Mouse (Mus musculus) limb, embryonic 15.5 days (tissue): ENCODE measurements around the gene Drc7. TPM values are rescaled to one million over a fixed set of nuclear protein-coding genes. Genes with fewer than 3 reads are reported as not detected.

Experiments used
- ATAC-seq: fragments of 200-750 bp; cut with Nextera tagmentation; 2 replicates; pipeline ENCODE4 v1.8.0; 2017; ENCODE audit warnings: low read depth, moderate TSS enrichment; ENCODE audit not compliant: insufficient number of reproducible peaks, low FRiP score, low TSS enrichment
- H3K27ac ChIP-seq: fragments of 300-500 bp; sonication (generic); 2 replicates; pipeline ENCODE4 v1.5.1; 2015; ENCODE audit warnings: moderate library complexity, mild to moderate bottlenecking, inconsistent platforms
- H3K27me3 ChIP-seq: fragments of 300-500 bp; sonication (generic); 2 replicates; pipeline ENCODE4 v1.6.1; 2015; ENCODE audit warnings: inconsistent platforms
- H3K36me3 ChIP-seq: fragments of 300-500 bp; sonication (generic); 2 replicates; pipeline ENCODE4 v1.6.1; 2015; ENCODE audit warnings: inconsistent platforms
- H3K4me1 ChIP-seq: fragments of 300-500 bp; sonication (generic); 2 replicates; pipeline ENCODE4 v1.6.1; 2015; ENCODE audit warnings: inconsistent platforms
- H3K4me2 ChIP-seq: fragments of 300-500 bp; sonication (generic); 2 replicates; pipeline ENCODE4 v1.6.1; 2015; ENCODE audit warnings: mild to moderate bottlenecking, inconsistent platforms
- H3K4me3 ChIP-seq: fragments of 300-500 bp; sonication (generic); 2 replicates; pipeline ENCODE4 v1.5.1; 2015; ENCODE audit warnings: mild to moderate bottlenecking, inconsistent platforms
- H3K9ac ChIP-seq: fragments of 300-500 bp; sonication (generic); 2 replicates; pipeline ENCODE4 v1.6.1; 2015; ENCODE audit warnings: inconsistent platforms
- H3K9me3 ChIP-seq: fragments of 300-500 bp; sonication (generic); 2 replicates; pipeline ENCODE4 v1.6.1; 2016; ENCODE audit warnings: inconsistent platforms
- WGBS: fragments of 180-500 bp; shearing (Covaris S2); methylation state at CpG from one replicate; pipeline ENCODE4 v1.1.7; 2015; 5-methylcytosine and 5-hydroxymethylcytosine counted together
- polyA plus RNA-seq: library from polyadenylated mRNA; unstranded; fragments of >200 nt; fragmentation: Nextera tagmentation; extraction: Ambion mirVana; gene quantifications from 2 replicates; pipeline ENCODE4 v1.2.1, GENCODE M21; 2015

The Drc7 gene
- polyA plus RNA-seq, 1 experiment from 2014 or later = 0.09 TPM

DNA sequence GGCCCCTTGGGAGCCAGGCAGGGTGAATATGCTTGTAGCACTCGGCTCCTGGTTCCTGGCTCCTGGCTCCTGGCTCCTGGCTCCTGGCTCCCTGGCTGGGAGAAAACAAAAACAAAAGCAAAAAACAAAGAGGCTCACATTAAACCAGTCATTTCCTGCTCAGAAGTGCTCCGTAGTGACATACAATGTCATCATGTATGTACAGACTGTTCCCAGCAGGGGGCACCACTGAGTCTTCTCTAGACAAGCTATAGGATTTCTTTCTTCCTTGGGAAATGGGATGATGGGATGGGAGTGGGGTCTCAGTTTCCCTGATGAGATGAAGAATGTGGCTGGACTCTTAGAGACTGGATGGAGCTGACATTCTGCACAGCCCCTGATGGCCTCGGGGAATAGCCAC, 12.7 kb downstream of the Drc7 start:
- WGBS = 49% methylated on average over 3 of the region's 3 CpGs
- no peaks in the 10 kb centered on the region for H3K9me3 ChIP-seq
- no peak overlapping the region for H3K27ac ChIP-seq
- no peak overlapping the region for H3K4me2 ChIP-seq
- no peak overlapping the region for H3K4me3 ChIP-seq
- no peaks in the 10 kb centered on the region for H3K36me3 ChIP-seq
- H3K27me3 ChIP-seq = no peaks in the 10 kb centered on the region
- no peak overlapping the region for H3K9ac ChIP-seq
- H3K4me1 ChIP-seq = no peaks in the 10 kb centered on the region
- ATAC-seq = no peak

- Histone ChIP-seq H3K36me3 (no peaks in the 10 kb centered on the region), H3K9me3 (no peaks in the 10 kb centered on the region), H3K4me2 (no peak overlapping the region), H3K27ac (no peak overlapping the region), H3K4me3 (no peak overlapping the region), H3K9ac (no peak overlapping the region), H3K27me3 (no peaks in the 10 kb centered on the region; the same call in 1 of the 2 replicates), H3K4me1 (peaks cover 3% of the 10 kb centered on the region; the same call in 1 of the 2 replicates)
- 74% methylated on average over 3 of the region's 3 CpGs for WGBS
- no peak for ATAC-seq
These were observed 20.6 kb downstream of the Drc7 start for GRCm38 (mm10) chr8:95075504-95075903.

DNA sequence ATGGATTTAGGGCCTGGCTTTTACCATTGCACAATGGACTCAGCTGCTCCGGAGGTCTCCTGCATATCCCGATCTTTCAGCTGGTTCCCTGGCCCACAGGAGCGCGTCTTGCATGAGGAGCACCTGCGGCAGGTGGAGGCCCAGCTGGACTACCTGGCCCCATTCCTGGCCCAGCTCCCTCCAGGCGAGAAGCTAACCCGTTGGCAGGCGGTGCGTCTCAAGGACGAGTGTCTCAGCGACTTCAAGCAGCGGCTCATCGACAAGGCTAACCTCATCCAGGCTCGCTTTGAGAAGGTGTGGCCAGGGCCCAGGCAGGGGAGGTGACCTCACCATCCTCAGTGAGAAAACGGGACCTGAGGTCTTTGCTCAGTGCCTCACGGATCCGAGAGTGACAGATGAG, 21.2 kb downstream of the Drc7 start:
- H3K9ac ChIP-seq = no peak overlapping the region
- H3K27me3 ChIP-seq = no peaks in the 10 kb centered on the region; the same call in 1 of the 2 replicates
- no peaks in the 10 kb centered on the region for H3K9me3 ChIP-seq
- ATAC-seq = no peak
- no peak overlapping the region for H3K27ac ChIP-seq
- H3K4me3 ChIP-seq = no peak overlapping the region
- H3K36me3 ChIP-seq = no peaks in the 10 kb centered on the region
- no peak overlapping the region for H3K4me2 ChIP-seq
- peaks cover 3% of the 10 kb centered on the region; the same call in 1 of the 2 replicates for H3K4me1 ChIP-seq
- WGBS = 77% methylated on average over 17 of the region's 17 CpGs

- no peaks in the 10 kb centered on the region for H3K9me3 ChIP-seq
- H3K27me3 ChIP-seq = no peaks in the 10 kb centered on the region; the same call in 1 of the 2 replicates
- 83% methylated on average over 3 of the region's 3 CpGs for WGBS
- ATAC-seq = no peak
- H3K4me3 ChIP-seq = no peak overlapping the region
- no peak overlapping the region for H3K27ac ChIP-seq
- no peak overlapping the region for H3K4me2 ChIP-seq
- H3K9ac ChIP-seq = no peak overlapping the region
- peaks cover 4% of the 10 kb centered on the region; the same call in 1 of the 2 replicates for H3K36me3 ChIP-seq
- H3K4me1 ChIP-seq = peaks cover 15% of the 10 kb centered on the region
These were observed 23.2 kb downstream of the Drc7 start for GRCm38 (mm10) chr8:95078055-95078454.

DNA sequence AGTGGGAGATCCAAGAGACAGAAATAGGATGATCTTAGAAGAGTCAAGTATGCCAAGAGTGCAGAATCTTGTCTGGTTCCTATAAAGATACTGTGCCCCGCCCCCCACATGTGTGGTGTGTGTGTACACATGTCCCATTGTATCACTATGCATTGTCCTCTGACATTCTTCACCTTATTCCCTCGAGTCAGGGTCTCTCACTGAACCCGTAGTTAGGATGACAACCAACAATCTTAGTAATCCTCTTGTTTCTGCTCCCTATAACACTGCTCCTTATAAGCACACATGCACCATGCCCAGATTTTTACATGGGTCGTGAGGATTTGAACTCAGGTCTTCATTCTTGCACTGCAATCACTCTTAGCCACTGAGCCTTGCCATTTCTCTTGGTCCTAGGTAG, 24.4 kb downstream of the Drc7 start:
- H3K9me3 ChIP-seq = no peaks in the 10 kb centered on the region
- peaks cover 14% of the 10 kb centered on the region for H3K36me3 ChIP-seq
- H3K9ac ChIP-seq = no peak overlapping the region
- H3K27ac ChIP-seq = no peak overlapping the region
- H3K27me3 ChIP-seq = no peaks in the 10 kb centered on the region; the same call in 1 of the 2 replicates
- H3K4me1 ChIP-seq = peaks cover 15% of the 10 kb centered on the region
- no peak overlapping the region for H3K4me3 ChIP-seq
- 83% methylated on average over 4 of the region's 4 CpGs for WGBS
- H3K4me2 ChIP-seq = no peak overlapping the region
- ATAC-seq = no peak

DNA sequence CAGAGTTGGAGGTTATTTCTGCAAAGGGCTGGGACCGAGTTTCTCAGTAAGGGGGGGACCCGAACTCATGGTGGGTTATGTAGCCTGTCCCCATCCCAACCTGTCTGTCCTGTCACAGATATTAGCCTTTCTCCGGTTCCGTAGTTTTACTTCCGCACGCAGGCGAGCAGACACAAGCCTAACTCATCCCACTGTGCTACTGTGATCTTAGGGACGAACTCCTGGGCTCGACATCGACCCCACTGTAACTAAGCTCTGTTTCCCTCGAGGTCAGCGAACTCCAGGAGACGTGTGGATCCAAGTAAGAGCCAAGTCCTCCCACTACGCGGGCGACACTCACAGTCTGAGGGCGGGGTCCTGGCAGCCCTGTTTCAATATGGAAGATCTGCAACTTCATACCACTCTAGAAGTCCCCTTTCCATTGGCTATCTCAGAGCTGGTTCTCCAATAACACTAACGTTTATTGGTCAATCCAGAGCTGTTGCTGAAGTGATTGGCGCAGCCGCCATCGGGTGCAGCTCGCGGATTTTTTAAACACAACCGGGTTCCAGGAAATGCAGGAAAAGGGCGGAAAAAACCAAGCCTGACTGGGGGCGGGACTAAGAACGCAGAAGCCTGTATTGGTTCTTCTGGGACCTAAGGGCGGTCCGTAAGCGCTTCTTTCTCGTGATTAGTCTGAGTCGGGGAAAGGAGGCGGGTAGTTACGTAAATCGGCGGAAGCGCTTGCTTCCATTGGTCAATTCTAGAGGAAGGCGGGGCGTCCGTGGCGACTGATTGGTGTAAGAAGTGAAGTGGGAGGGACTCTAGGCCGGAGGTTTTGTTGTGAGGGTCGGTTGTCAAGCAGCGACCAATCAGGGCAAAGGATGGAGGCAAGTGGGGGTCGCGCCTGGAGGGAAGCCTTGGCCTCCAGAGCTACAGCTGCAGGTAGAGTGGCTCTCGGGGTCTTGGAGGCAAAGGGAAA, 25.8 kb downstream of the Drc7 start, which contains the start of gene Katnb1:
Katnb1 (plus strand) TSS at position 806 of the 961 bp plus-strand sequence.
- no peaks in the 10 kb centered on the region for H3K9me3 ChIP-seq
- peak within 1 kb of the TSS; percentile 84 for H3K4me3 ChIP-seq
- ATAC-seq = peak; percentile 98
- H3K36me3 ChIP-seq = peaks cover 27% of the 10 kb centered on the region
- under 1% methylated on average over 47 of the region's 47 CpGs for WGBS
- H3K27ac ChIP-seq = peak within 1 kb of the TSS; percentile 82
- peak within 1 kb of the TSS; percentile 89 for H3K4me2 ChIP-seq
- H3K4me1 ChIP-seq = peaks cover 15% of the 10 kb centered on the region
- no peaks in the 10 kb centered on the region; the same call in 1 of the 2 replicates for H3K27me3 ChIP-seq
- H3K9ac ChIP-seq = peak within 1 kb of the TSS; percentile 56

- Histone ChIP-seq H3K36me3 (peaks cover 32% of the 10 kb centered on the region), H3K27ac (peak overlapping the region; percentile 82), H3K4me3 (peak overlapping the region; percentile 84), H3K9me3 (no peaks in the 10 kb centered on the region), H3K4me2 (peak overlapping the region; percentile 89), H3K27me3 (no peaks in the 10 kb centered on the region; the same call in 1 of the 2 replicates), H3K4me1 (peaks cover 15% of the 10 kb centered on the region), H3K9ac (peak overlapping the region; percentile 50)
- WGBS = 6% methylated on average over 11 of the region's 11 CpGs
- ATAC-seq = no peak
These were observed 26.7 kb downstream of the Drc7 start for GRCm38 (mm10) chr8:95081650-95082049.

- H3K4me1 ChIP-seq = peaks cover 15% of the 10 kb centered on the region
These were observed 29.4 kb downstream of the Drc7 start for GRCm38 (mm10) chr8:95084261-95084660.

DNA sequence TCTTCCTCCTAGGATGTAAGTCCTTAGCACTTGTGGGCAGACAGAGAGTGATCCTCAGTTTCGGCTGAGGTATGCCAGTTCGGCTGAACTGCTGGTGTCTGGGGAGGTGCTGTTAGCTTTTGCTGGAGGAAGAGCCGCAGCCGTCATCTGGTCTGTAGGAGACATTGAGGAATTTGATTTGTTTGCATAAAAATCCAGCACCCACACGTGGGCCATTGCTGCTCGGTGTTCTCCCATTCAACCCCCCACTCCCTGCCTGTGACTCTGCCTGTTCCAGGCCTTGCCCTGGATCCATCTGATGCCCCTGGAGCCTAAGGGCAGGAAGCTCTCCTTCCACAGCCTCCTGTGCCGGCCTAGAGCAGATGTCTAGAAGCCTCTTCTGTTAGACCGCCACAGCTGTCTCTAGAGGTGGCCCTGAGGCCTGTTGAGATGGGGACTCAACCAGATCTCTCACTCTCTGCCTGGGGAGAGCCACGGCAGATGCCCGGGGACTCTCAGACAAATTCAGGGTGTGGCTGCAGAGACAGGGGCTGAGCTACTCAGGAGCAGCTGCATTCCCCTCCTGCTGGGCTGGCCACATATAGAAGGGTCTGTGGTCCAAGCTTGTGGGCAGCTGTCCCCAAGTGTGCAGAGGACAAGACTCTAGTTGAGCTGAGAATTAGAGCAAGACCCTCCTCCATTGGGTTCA, 30.0 kb downstream of the Drc7 start:
- ATAC-seq = no peak
- no peaks in the 10 kb centered on the region for H3K9me3 ChIP-seq
- 84% methylated on average over 10 of the region's 10 CpGs for WGBS
- no peak overlapping the region for H3K9ac ChIP-seq
- no peak overlapping the region for H3K4me3 ChIP-seq
- H3K27me3 ChIP-seq = no peaks in the 10 kb centered on the region
- H3K4me1 ChIP-seq = peaks cover 15% of the 10 kb centered on the region
- H3K4me2 ChIP-seq = no peak overlapping the region
- no peak overlapping the region for H3K27ac ChIP-seq
- H3K36me3 ChIP-seq = peaks cover 58% of the 10 kb centered on the region

More at GRCm38 (mm10) chr8:95084261-95084660, 29.4 kb downstream of the Drc7 start:
- no peak overlapping the region for H3K4me3 ChIP-seq
- 81% methylated on average over 4 of the region's 4 CpGs for WGBS
- H3K36me3 ChIP-seq = peaks cover 53% of the 10 kb centered on the region
- ATAC-seq = no peak
- no peaks in the 10 kb centered on the region for H3K9me3 ChIP-seq
- H3K27me3 ChIP-seq = no peaks in the 10 kb centered on the region
- H3K4me2 ChIP-seq = no peak overlapping the region
- H3K27ac ChIP-seq = no peak overlapping the region
- no peak overlapping the region for H3K9ac ChIP-seq

DNA sequence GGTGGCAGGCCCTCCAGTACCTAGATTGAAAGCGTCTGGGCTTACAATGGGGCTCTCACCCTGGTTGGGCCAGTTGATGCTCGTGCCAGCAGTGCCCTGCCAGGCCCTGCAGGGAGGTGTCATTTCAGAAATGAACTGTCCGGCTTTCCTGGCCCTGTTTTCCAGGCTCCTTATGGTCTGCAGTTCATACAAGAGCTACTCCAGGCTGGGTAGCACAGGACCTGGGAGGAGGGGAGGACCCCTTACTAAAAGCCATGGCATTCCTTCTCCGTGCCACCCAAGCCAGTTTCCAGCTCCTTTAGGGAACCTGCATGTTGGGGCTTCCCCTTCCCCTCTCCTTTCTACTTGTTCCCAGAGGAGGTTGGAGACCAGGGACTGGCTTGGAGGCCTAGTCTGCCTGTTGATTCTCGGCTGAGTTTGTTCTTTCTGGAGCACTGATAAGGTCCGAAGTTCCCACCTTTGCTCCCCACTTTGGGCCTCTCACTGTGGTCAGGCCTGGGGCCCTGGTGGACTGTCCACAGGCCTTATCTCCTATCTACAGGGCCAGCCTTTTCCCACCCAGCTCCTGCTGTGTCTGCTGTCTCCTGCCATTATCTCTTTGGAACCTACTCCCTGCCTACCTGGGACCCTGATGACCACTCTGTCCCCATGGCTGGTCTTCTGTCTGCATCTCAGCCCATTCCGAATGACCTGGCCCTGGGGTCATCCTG, 30.7 kb downstream of the Drc7 start:
- peaks cover 12% of the 10 kb centered on the region for H3K4me1 ChIP-seq
- no peaks in the 10 kb centered on the region for H3K9me3 ChIP-seq
- H3K27ac ChIP-seq = no peak overlapping the region
- WGBS = 80% methylated on average over 7 of the region's 7 CpGs
- H3K4me2 ChIP-seq = no peak overlapping the region
- peaks cover 65% of the 10 kb centered on the region for H3K36me3 ChIP-seq
- no peaks in the 10 kb centered on the region for H3K27me3 ChIP-seq
- H3K4me3 ChIP-seq = no peak overlapping the region
- H3K9ac ChIP-seq = no peak overlapping the region
- no peak for ATAC-seq

DNA sequence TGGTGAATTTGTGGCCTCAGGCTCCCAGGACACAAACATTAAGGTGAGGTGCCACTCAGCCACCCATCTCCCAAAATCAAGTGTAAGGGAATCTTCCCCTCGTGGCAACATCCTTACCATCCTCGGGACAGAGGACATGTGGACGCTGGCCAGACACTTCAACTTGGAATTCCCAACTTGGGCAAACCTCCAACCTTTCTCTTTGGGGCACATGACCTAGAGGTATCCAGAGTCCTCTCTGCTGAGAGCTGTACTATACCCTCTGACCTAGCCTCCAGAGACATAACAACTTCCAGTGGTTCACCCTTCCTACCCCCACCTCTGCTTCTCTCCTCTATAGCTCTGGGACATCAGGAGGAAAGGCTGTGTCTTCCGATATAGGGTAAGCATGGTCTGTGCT, 38.7 kb downstream of the Drc7 start:
- H3K9me3 ChIP-seq = no peaks in the 10 kb centered on the region
- H3K4me1 ChIP-seq = no peaks in the 10 kb centered on the region
- H3K36me3 ChIP-seq = peaks cover 91% of the 10 kb centered on the region
- H3K4me2 ChIP-seq = no peak overlapping the region
- H3K9ac ChIP-seq = no peak overlapping the region
- H3K4me3 ChIP-seq = no peak overlapping the region
- 86% methylated on average over 4 of the region's 4 CpGs for WGBS
- no peaks in the 10 kb centered on the region for H3K27me3 ChIP-seq
- no peak overlapping the region for H3K27ac ChIP-seq
- ATAC-seq = no peak
